Mouse (Mus musculus) splenic B cell, adult 2 months (primary cell): ENCODE measurements around the gene Rassf3.

Experiments
- DNase-seq: peaks from one replicate; pipeline ENCODE4 v3.0.0-alpha.2; 2011; ENCODE audit warnings: low read depth, low spot score
- H3K27me3 ChIP-seq: 2 replicates; pipeline ENCODE4 v1.6.1; 2012; ENCODE audit warnings: mild to moderate bottlenecking, low read length, moderate library complexity, mixed read lengths; ENCODE audit not compliant: control insufficient read depth, poor library complexity, insufficient read depth, severe bottlenecking
- H3K36me3 ChIP-seq: 2 replicates; pipeline ENCODE4 v1.6.1; 2012; ENCODE audit warnings: mild to moderate bottlenecking, low read length, moderate library complexity, mixed read lengths; ENCODE audit not compliant: control insufficient read depth, poor library complexity, insufficient read depth, severe bottlenecking

The Rassf3 gene

DNA sequence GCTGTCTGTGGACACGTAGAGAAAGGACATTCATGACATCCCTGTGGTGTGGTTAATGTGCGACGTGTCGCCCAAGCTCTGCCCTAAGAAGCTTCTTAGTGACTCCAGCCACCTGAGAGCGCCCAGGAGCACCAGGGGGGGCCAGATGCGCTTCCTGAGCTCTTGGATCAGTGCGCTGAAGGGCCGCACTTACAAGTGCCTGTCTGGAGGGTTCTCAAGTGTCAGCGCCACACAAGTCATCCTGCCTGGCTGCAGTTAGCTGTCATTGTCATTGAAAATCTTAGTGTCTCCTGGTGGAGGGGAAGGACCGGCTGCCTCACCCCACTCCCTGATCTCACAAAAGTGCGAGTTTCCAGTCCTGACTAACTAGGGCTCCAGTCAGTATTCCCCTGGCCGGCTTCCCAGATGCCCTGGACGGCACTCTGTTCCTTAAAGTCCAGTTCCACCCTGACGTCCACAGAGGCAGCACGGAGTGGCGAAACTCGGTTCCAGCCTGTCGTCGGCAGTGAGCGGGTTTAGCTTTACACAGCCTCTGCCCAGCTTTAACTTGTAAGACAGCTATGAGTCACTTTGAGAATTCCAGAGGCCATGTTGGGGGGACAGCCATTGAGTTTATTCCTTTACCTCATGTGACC, 80.5 kb downstream of the Rassf3 start:
- Histone ChIP-seq H3K27me3 (no peaks in the 10 kb centered on the region), H3K36me3 (peaks cover 18% of the 10 kb centered on the region)
- no peak for DNase-seq

DNA sequence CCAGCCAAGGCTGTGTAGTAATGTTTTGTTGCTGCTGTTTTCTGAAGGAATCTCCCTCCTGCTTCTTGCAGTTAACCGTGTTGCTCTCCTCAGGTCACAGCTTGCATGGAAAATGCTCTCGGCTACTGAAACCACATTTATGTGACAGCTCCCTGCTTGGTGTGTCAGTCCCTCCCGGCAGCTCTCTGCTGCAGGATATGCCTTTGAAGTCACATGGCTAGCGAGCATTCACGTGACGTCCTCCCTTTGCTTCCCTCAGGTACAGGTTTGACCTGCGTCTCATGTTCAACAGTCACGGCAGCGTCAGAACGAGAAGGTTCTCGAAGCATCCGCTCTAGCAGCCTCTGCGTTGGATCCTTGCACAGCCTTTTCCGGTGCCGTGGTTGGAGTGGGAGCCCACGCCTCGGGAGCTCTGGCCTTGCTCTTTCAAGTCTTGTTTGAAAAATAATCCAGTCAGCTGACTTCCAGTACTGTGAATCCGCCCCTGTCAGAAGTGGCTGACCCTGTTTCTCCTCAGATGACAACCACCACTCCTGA, 81.3 kb downstream of the Rassf3 start:
- Histone ChIP-seq H3K27me3 (no peaks in the 10 kb centered on the region), H3K36me3 (peaks cover 20% of the 10 kb centered on the region)
- DNase-seq = no peak

DNA sequence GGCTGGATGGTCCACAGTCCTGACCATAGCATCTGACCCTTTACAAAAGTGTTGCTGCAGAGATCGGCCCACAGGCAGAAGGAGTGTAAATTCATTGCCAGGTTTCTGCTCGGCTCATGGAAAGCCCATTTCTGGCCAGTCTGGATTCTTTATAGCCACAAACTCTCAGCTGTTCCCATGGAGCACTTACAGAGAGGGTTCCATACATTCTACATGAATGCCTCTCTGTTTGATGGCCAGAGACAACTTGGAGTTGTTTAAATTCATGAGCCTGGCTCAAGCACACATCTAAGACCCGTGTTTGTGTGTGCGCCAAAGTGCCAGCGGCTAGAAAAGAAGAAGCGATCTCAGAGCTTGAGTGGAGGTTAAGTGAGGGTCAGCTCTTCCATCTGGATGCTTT, 81.9 kb downstream of the Rassf3 start:
- Histone ChIP-seq H3K27me3 (no peaks in the 10 kb centered on the region), H3K36me3 (peaks cover 20% of the 10 kb centered on the region)
- DNase-seq = no peak

DNA sequence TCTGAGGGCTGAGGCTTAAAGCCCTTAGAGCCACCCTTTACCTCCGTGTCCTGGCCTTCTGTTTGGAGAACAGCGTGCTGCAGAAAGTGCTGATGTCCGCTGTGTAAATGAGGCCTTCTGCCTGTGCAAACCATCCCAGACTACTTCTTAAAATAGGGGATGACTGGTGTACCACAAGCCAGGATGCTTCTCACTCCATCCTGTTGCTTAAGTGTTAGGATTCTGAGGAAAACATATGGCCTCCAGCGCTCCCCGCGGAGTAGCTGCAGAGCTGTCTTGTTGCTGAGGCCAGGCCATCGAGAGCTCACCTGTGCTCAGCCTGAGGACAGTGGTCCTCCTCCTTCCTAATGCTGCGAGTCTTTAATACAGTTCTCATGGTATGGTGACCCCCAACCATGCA, 84.2 kb downstream of the Rassf3 start:
- DNase-seq = no peak
- H3K36me3 ChIP-seq = peaks cover 24% of the 10 kb centered on the region
- H3K27me3 ChIP-seq = no peaks in the 10 kb centered on the region

DNA sequence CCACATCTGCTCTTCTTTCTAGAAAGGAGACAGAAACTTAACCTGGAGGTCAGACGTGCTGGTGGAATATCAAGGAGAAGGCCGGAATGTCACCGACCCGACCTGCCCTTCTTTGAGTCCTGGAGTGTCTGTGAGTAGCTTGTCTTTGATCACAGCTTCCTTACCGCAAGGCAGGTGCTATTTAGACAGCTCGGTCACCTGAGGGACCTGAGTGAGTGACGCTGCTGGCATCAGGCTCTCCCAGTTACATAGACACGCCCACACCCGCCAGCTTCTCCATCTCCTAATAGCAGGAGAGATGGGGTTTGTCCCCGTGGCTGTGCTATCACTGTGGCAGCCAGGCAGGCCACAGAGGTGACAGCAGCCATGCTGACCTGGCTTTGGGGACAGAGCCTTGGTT, 85.5 kb downstream of the Rassf3 start:
- DNase-seq = no peak
- Histone ChIP-seq H3K27me3 (no peaks in the 10 kb centered on the region), H3K36me3 (peaks cover 22% of the 10 kb centered on the region)

DNA sequence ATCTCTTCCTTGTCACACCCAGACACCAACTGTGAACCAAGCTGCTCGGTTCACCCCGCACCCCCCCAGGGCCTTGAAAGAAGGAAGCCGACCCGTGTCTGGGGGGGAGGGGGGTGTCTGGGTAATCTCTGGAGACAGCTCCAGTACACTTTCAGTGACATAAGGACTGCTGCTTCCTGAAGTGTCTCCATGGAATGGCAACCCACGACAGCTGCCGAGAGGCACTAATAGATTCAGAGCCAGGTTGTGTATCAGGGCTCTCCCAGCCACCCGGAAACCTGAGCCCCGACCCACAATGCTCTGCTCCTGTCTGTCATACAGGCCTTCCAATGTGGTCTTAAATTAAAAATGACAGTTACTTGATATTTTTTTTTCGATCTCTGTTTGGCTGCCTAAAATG, 89.8 kb downstream of the Rassf3 start:
- no peaks in the 10 kb centered on the region for H3K27me3 ChIP-seq
- DNase-seq = no peak
- peaks cover 21% of the 10 kb centered on the region for H3K36me3 ChIP-seq

DNA sequence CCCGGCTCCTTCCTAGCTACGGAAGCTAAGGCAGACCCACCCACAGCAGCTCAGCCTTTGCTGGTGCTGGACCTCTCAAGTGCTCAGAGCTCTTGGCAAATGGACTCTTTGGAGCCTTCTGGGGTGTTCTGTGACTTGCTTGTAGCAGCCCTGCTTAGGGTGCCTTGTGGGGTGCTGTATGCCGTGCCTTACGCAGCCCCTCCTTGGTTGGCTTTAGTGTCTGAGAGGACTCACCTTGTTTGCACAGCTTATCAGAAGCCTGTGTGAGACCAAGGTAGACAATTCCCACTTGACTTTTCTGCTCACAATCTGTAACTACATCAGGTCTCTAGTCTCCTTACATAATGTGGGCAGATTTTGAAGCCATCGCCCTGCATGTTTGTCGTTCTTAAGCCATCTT, 90.5 kb downstream of the Rassf3 start:
- no peak for DNase-seq
- no peaks in the 10 kb centered on the region for H3K27me3 ChIP-seq
- peaks cover 23% of the 10 kb centered on the region for H3K36me3 ChIP-seq

DNA sequence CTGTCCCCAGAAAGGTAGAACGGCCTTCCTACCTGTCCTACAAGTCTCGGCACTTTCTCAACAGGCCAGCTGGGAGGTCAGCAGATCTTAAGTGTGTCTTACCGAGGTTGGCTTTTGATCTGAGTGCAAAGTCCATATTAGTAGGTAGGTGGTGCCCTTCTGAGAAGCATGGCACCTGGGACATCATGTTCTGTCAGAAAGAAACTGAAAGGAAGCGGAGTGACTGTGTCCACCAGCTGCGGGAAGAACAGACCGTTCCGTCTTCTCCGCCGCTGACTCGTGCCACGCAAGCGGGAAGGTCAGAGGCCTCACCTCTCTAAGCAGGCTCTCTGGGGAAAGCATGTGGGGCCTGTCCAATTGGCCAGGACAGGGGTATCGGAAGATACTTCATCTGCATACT, 91.4 kb downstream of the Rassf3 start:
- Histone ChIP-seq H3K36me3 (peaks cover 22% of the 10 kb centered on the region), H3K27me3 (no peaks in the 10 kb centered on the region)
- DNase-seq = no peak

DNA sequence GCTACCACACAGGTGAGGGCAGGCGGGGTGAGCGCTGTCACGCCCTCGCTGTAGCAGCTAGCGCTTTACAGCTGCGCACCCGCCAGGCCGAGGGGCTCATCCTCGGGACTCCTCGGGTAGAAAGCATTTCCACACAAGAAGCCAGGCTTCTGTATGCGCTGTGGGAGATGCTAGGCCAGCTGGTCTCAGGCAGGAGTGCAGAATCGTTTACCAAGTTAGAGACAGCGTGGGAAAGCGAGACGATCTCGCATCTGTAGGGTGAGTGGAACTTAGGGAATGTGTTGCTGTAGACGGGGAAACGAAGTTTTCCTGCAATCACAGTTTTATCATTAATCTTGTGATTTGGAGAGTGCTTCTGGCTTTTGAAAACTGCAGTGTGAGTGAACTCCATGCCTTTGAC, 94.9 kb downstream of the Rassf3 start:
- peaks cover 31% of the 10 kb centered on the region for H3K36me3 ChIP-seq
- no peak for DNase-seq
- no peaks in the 10 kb centered on the region for H3K27me3 ChIP-seq

DNA sequence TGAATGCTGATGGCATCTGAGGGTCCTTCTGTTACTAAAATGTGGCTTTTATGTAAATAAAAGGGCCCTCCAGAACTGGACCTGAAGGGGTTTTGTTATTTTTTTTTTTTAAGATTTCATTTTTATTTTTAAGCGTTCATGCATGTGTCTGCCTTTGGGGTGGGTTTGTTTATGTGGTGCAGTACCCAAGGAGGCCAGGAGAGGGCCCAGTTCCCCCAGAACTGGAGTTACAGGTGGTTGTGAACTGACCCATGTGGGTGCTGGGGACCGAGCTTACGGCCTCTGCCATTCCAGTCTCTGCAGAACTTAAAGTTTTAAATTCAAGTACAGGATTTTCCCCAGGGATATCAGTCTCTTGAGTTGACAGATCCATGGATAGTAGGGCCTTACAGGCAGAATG, 96.8 kb downstream of the Rassf3 start:
- Histone ChIP-seq H3K36me3 (peaks cover 31% of the 10 kb centered on the region), H3K27me3 (no peaks in the 10 kb centered on the region)
- DNase-seq = peak; percentile 39

DNA sequence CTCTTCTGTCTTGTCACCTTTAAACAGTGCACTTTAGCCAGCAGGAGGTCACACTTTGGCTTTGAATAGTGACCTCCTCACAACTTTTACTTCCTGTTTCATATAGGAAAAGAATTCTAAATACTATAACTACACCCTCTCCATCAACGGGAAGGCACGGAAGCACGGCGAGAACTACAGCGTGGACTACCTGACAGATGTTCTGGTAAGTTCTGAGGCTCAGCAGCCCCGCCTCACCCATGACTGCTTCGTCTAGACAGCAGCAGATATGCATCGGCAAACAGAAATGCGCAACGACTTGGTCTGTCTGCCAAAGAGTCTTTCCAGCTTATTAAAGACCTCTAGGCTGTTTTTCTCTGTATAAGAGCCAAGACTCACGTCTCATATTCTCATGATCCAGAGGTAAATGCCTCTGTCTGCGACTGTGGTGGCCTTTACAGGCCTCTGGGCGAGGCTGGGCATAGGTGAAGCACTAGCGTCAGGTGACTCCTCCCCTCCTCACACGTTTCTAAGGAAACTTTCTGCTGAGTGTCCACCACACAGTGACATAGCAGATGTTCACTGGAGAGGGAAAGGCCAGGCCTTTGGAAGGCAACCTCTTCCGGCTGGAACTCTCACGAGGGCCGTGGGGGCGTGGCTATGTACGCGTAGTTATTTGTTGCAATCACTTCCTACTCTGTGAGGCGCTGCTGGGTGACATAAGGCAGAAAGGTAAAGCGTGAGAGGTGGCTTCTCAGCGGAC, 99.4 kb downstream of the Rassf3 start:
- Histone ChIP-seq H3K27me3 (no peaks in the 10 kb centered on the region), H3K36me3 (peaks cover 23% of the 10 kb centered on the region)
- peak; percentile 74 for DNase-seq

DNA sequence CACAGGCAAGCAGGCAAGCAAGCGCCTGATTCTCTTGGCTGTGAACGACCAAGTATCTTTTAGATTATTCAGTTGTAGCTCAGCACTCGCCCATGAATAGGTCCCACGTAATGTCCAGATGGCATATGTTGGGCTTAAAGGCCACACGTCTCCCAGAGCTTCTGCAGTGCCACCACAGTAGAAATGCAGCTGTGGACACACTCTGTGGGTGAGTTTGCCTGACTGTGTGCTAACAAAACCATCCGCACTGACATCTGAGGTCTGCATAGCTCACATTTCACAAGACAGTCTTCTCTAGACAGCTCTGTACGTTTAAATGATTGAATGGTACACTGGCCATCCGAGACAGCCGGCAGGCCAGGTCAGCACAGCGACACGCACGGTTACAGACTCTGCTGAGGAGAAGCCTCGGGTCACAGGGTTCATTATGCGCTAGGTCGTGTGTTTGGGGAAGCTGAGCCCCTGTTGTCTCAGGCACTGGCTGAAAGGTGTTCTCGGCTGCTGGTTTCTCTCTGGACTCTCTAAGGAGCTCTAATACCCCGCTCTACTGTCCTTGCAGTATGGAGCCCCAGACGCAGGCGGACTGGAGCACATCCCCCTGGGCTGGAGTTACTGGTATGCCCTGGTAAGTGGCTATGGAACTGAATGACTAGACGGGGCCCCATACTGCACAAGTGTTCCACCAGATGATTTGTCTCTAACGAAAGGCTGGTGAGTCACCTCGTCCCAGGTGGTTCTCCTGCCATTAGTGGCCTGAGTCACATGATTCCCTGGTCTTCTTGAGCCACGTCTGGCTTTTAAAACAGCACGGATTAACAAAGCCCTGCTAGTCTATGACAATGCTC, 100.3 kb downstream of the Rassf3 start:
- DNase-seq = peak; percentile 69
- H3K27me3 ChIP-seq = no peaks in the 10 kb centered on the region
- H3K36me3 ChIP-seq = peaks cover 19% of the 10 kb centered on the region

DNA sequence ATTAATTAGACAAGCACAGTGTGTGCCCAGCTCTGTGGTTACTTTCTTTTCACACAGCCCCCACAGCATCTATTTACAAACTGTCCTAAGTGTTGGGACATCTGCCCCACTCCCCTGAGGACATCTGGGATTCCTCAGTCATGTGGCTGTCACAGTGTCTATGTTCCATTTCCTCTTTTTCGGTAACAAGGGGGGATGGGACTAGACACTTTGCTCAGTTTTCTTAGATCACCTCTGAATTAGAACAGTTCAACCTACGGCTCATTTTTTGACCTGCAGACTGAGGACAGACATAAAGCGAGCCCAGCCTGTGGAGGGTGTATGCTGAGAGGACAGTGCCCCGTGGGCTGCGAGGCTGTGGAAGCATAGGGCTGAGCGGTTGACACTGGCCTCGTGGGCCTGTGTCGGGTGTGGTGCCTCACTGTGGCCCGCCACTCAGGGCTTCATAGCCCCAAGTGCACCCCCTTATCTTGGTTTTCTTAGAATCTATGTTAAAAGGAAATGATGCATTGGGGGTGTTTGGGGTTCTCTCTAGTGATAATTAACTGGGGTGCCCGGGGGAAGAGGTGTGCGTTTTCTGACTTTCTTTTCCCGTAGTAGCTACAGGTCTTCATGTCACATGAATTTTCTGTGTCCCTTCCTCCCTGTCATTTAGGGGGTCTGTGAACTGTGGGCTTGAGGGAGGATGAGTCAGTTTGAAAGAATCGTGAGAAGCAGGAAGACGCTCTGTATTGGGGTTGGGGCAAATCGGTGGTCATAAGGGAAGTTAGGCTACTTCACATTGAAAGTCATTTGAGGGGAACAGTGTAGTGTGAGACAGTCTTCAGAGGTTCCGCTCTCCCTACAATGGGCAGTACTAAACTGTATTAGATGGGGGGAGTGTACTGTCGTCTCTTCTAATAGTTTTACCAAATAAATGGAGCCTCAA, 101.2 kb downstream of the Rassf3 start:
- Histone ChIP-seq H3K36me3 (peaks cover 19% of the 10 kb centered on the region), H3K27me3 (no peaks in the 10 kb centered on the region)
- DNase-seq = peak; percentile 91

DNA sequence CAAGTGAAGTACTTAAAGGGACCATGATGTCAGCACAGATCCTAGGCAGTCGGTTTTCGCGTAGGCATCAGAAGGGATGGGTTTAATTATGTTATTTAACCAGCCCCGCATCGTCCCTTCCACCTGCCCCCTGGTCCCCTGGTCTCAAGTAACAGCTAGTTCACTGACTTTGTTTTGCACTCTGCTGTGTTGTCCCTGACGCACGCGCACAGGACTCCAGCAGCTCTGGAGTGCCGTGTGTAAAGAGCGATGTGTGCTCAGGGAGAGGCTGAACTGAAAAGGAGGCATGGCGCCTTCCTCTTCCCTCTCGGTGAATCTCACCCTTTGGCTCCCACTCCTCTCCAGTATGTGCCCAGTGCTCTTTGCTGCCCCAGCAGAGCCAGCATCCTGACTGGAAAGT, 102.1 kb downstream of the Rassf3 start:
- Histone ChIP-seq H3K27me3 (no peaks in the 10 kb centered on the region), H3K36me3 (peaks cover 16% of the 10 kb centered on the region)
- peak; percentile 21 for DNase-seq
